Mouse (Mus musculus): ENCODE results near the gene Hspbp1. TPM values are rescaled to one million over a fixed set of nuclear protein-coding genes. Genes with fewer than 3 reads are reported as not detected.

The Hspbp1 gene
- total and polyA plus RNA-seq, 2 experiments from 2014 or later = 206 to 219 TPM

DNA sequence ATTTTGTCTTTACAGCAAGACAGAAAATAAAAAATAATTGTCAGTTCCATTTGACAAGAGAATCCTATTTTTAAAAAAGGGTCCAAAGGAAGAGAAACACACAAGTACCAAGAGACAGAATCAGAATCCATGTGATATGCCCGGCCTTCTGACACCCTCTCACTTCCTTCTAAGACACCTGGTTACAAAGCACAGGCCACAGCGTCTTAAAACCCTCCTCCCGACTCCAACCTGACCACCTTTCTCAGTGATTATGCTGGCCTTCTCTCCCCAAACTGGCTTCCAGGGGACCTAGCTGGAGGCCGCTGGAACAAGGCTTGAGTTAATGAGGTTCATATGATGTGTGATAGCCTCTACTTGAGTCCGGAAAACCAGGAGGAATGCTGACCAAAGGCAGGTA lies 31.5 kb downstream of the Hspbp1 start:
- Histone ChIP-seq H3K9ac (no peak overlapping the region), H3K36me3 (ENCODE audit: insufficient read depth) (peaks cover 15% of the 10 kb centered on the region), H3K4me1 (ENCODE audit: insufficient read depth) (peaks cover 10% of the 10 kb centered on the region), H3K9me3 (ENCODE audit: low read length) (no peaks in the 10 kb centered on the region), H3K4me2 (ENCODE audit: low read depth) (no peak overlapping the region), H3K4me3 (ENCODE audit: low read depth, low read length) (no peak overlapping the region), H3K27me3 (ENCODE audit: insufficient read depth, low read length) (no peaks in the 10 kb centered on the region), H3K27ac (ENCODE audit: low read depth, low read length) (no peak overlapping the region)
- ATAC-seq = no peak
- no peak for TF ChIP-seq CTCF (IDR thresholded peaks at IDR 0.05; ENCODE audit: low read depth)
- WGBS = 84% methylated on average over 5 of the region's 5 CpGs
- DNase-seq = no peak

DNA sequence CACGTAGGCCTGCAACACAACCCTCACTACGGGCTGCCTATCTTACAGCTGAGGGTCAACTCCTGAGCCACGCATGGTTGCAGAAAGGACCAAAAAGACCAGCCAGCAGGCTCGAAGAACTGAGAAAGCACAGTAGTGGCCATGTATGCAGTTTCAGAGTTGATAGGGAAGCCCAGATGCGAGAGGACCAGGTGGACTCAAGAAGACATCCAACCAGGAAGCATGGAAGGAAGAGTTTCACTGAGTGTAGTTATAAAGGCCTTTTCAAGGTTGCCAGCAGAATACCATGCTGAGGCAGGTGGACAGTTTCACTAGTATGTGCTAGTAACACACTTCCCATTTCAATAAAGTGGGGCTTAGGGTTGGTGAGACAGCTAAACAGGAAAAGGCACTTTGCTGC lies 32.1 kb downstream of the Hspbp1 start:
- DNase-seq = no peak
- Histone ChIP-seq H3K4me1 (ENCODE audit: insufficient read depth) (peaks cover 8% of the 10 kb centered on the region), H3K9ac (no peak overlapping the region), H3K27ac (ENCODE audit: low read depth, low read length) (no peak overlapping the region), H3K36me3 (ENCODE audit: insufficient read depth) (peaks cover 15% of the 10 kb centered on the region), H3K4me3 (ENCODE audit: low read depth, low read length) (no peak overlapping the region), H3K9me3 (ENCODE audit: low read length) (no peaks in the 10 kb centered on the region), H3K4me2 (ENCODE audit: low read depth) (no peak overlapping the region), H3K27me3 (ENCODE audit: insufficient read depth, low read length) (no peaks in the 10 kb centered on the region)
- no peak for ATAC-seq
- TF ChIP-seq CTCF (IDR thresholded peaks at IDR 0.05; ENCODE audit: low read depth) = no peak
- WGBS = 96% methylated on average over 5 of the region's 5 CpGs

DNA sequence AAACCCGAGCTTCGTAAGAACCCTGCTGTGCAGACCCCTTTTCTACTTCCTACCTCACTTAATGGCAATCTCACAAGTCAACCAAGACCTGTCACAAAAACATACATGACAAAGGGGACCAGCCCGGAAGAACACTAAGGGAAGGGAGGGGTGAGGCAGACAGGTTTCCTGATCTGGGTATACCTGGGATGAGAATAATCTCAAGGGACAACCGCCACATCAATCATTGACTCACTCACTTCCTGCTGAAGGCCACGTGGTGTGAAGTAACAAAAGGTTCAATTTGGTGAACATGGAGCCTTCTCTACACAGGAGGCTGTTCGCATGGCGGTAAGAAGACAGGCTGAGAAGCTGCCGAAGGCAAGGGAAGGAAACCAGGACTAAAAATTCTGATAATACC lies 33.3 kb downstream of the Hspbp1 start:
- 86% methylated on average over 8 of the region's 8 CpGs for WGBS
- DNase-seq (peak; percentile 7), ATAC-seq (peak; percentile 51; the same call in 1 of the 2 replicates)
- H3K4me2 ChIP-seq (ENCODE audit: low read depth) = no peak overlapping the region
- H3K4me1 ChIP-seq (ENCODE audit: insufficient read depth) = peaks cover 4% of the 10 kb centered on the region; the same call in 1 of the 2 replicates
- peaks cover 15% of the 10 kb centered on the region for H3K36me3 ChIP-seq (ENCODE audit: insufficient read depth)
- H3K27me3 ChIP-seq (ENCODE audit: insufficient read depth, low read length) = no peaks in the 10 kb centered on the region
- H3K27ac ChIP-seq (ENCODE audit: low read depth, low read length) = no peak overlapping the region
- H3K4me3 ChIP-seq (ENCODE audit: low read depth, low read length) = no peak overlapping the region
- no peak overlapping the region for H3K9ac ChIP-seq
- TF ChIP-seq CTCF (IDR thresholded peaks at IDR 0.05; ENCODE audit: low read depth) = no peak
- H3K9me3 ChIP-seq (ENCODE audit: low read length) = no peaks in the 10 kb centered on the region

DNA sequence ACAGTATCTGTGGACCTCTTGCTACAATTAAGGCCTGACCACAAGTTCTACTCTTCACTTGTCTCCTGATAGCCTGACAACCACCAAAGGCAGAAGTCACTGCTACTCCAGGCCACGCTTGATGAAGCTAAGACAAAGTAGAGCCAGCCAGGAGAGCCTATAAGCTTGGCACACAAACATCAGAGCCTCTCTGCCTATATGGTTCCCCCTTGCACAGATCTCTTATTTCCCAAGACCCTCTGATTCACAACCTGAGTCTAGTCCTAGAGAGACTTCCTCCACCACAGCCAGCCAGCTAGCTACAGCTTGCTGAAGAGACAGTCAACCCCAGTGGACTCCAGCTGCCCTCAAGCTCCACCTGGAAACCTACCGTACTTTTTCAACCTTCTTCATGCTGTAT lies 36.9 kb downstream of the Hspbp1 start:
- 88% methylated on average over 2 of the region's 2 CpGs for WGBS
- Histone ChIP-seq H3K4me1 (ENCODE audit: insufficient read depth) (no peaks in the 10 kb centered on the region), H3K27ac (ENCODE audit: low read depth, low read length) (no peak overlapping the region), H3K4me2 (ENCODE audit: low read depth) (no peak overlapping the region), H3K36me3 (ENCODE audit: insufficient read depth) (peaks cover 28% of the 10 kb centered on the region), H3K27me3 (ENCODE audit: insufficient read depth, low read length) (no peaks in the 10 kb centered on the region), H3K4me3 (ENCODE audit: low read depth, low read length) (no peak overlapping the region), H3K9ac (no peak overlapping the region), H3K9me3 (ENCODE audit: low read length) (no peaks in the 10 kb centered on the region)
- TF ChIP-seq CTCF (IDR thresholded peaks at IDR 0.05; ENCODE audit: low read depth) = no peak
- DNase-seq = no peak
- no peak for ATAC-seq

DNA sequence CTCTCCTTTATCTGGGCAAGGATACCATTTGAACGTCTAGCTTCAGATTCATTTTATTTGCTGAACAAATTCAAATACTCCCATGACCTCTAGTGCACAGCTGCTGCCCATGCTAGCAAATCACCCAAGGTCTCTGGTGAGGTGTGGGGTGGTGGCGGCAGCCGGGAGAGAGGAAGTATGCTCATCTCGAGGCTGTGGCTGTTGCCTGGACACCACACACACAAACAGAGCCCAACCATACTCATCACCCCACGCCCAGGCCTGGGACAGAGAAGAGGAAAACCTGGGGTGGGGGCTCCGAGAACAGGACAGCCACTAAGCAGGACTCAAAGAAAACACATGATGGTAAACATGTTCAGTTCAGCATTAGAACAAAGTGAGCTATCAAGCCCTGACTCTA lies 37.6 kb downstream of the Hspbp1 start:
- Histone ChIP-seq H3K4me1 (ENCODE audit: insufficient read depth) (no peaks in the 10 kb centered on the region), H3K4me3 (ENCODE audit: low read depth, low read length) (no peak overlapping the region), H3K27me3 (ENCODE audit: insufficient read depth, low read length) (no peaks in the 10 kb centered on the region), H3K27ac (ENCODE audit: low read depth, low read length) (no peak overlapping the region), H3K36me3 (ENCODE audit: insufficient read depth) (peaks cover 26% of the 10 kb centered on the region), H3K9me3 (ENCODE audit: low read length) (no peaks in the 10 kb centered on the region), H3K9ac (no peak overlapping the region), H3K4me2 (ENCODE audit: low read depth) (no peak overlapping the region)
- ATAC-seq (no peak), DNase-seq (no peak)
- WGBS = 82% methylated on average over 6 of the region's 6 CpGs
- no peak for TF ChIP-seq CTCF (IDR thresholded peaks at IDR 0.05; ENCODE audit: low read depth)

DNA sequence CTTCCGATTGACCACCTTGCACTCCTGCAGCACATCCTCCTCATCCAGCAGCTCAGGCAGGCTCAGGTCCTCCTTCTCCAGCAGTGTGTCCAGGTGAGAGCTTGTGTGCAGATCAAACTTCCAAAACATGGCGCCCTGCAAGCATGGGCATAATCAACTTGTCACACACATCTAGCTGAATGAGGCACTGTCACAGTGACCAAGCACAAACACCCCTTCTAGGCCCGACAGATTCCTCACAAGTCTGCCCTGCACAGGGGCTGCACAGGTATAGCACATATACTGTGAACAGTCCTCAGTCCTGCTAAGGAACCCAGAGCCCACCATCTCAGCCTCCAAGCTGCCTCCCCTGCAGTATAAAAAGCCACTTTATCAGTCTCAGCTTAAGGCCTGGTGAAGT lies 38.1 kb downstream of the Hspbp1 start:
- no peaks in the 10 kb centered on the region for H3K4me1 ChIP-seq (ENCODE audit: insufficient read depth)
- H3K27me3 ChIP-seq (ENCODE audit: insufficient read depth, low read length) = no peaks in the 10 kb centered on the region
- no peak overlapping the region for H3K27ac ChIP-seq (ENCODE audit: low read depth, low read length)
- peaks cover 29% of the 10 kb centered on the region for H3K36me3 ChIP-seq (ENCODE audit: insufficient read depth)
- no peak overlapping the region for H3K9ac ChIP-seq
- no peak for TF ChIP-seq CTCF (IDR thresholded peaks at IDR 0.05; ENCODE audit: low read depth)
- 91% methylated on average over 3 of the region's 3 CpGs for WGBS
- H3K9me3 ChIP-seq (ENCODE audit: low read length) = no peaks in the 10 kb centered on the region
- DNase-seq (no peak), ATAC-seq (no peak)
- no peak overlapping the region for H3K4me2 ChIP-seq (ENCODE audit: low read depth)
- no peak overlapping the region for H3K4me3 ChIP-seq (ENCODE audit: low read depth, low read length)

DNA sequence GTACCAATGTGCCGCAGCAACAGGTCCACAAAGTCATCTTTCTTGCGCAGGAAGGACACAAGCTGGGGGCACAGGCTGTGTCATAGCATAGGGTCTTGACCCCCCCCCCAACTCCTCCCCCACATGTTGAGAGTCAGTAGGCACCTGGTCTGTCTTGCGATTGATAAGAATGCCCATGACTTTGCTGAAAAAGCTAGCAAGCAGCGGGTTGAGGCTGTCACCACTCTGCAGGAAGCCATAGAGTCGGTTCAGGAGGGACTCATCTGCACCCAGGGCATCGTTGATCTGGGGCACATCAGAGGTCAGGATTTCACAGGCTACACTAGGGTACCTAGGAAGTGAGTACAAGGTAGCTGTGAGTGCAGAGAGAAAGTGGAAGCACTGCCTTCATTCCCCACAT lies 41.6 kb downstream of the Hspbp1 start:
- WGBS = 90% methylated on average over 6 of the region's 6 CpGs
- Histone ChIP-seq H3K27me3 (ENCODE audit: insufficient read depth, low read length) (no peaks in the 10 kb centered on the region), H3K9ac (no peak overlapping the region), H3K36me3 (ENCODE audit: insufficient read depth) (peaks cover 64% of the 10 kb centered on the region), H3K27ac (ENCODE audit: low read depth, low read length) (no peak overlapping the region), H3K4me1 (ENCODE audit: insufficient read depth) (no peaks in the 10 kb centered on the region), H3K9me3 (ENCODE audit: low read length) (no peaks in the 10 kb centered on the region), H3K4me2 (ENCODE audit: low read depth) (no peak overlapping the region), H3K4me3 (ENCODE audit: low read depth, low read length) (no peak overlapping the region)
- no peak for DNase-seq
- no peak for TF ChIP-seq CTCF (IDR thresholded peaks at IDR 0.05; ENCODE audit: low read depth)
- no peak for ATAC-seq

DNA sequence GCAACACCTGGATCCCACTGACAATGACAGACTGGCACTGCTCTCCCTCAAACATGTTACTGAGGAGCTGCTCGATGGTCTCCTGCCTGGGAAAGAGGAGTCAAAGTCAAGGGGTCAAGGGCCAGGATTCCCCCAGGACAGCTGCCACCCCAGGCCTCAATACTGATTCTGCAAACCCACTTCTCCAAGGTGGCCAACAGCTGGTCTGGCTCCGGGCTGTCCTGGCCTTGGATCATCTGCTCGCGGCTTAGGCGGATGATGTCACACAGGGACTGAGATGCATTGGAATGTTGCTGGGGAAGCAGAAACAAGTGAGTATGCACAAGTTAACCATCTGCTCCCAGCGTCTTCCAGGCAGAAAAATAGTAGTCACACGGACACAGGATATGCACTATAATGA lies 42.9 kb downstream of the Hspbp1 start:
- Histone ChIP-seq H3K36me3 (ENCODE audit: insufficient read depth) (peaks cover 71% of the 10 kb centered on the region), H3K4me1 (ENCODE audit: insufficient read depth) (no peaks in the 10 kb centered on the region), H3K27ac (ENCODE audit: low read depth, low read length) (no peak overlapping the region), H3K4me3 (ENCODE audit: low read depth, low read length) (no peak overlapping the region), H3K4me2 (ENCODE audit: low read depth) (no peak overlapping the region), H3K9ac (no peak overlapping the region), H3K9me3 (ENCODE audit: low read length) (no peaks in the 10 kb centered on the region), H3K27me3 (ENCODE audit: insufficient read depth, low read length) (no peaks in the 10 kb centered on the region)
- DNase-seq (no peak), ATAC-seq (no peak)
- no peak for TF ChIP-seq CTCF (IDR thresholded peaks at IDR 0.05; ENCODE audit: low read depth)
- WGBS = 94% methylated on average over 7 of the region's 7 CpGs

Measured in forebrain, postnatal 0 days (tissue).